Mouse (Mus musculus) bone marrow macrophage, adult 2 months (primary cell): ENCODE measurements at regions not wholly inside any gene's neighbourhood (a gene's known extent, or its start where the extent isn't known, plus 50 kb on each side); places are given as distances from the start of the nearest gene placed in this dataset.

Experiments used
- CTCF ChIP-seq: IDR thresholded peaks from 2 replicates; pipeline ENCODE4 v1.5.1; 2012; ENCODE audit warnings: low read depth, mild to moderate bottlenecking, low read length, moderate library complexity
- POLR2A ChIP-seq: IDR thresholded peaks from 2 replicates; pipeline ENCODE4 v1.6.1; 2012; ENCODE audit warnings: mild to moderate bottlenecking, low read depth, low read length, borderline replicate concordance

GRCm38 (mm10) chr15:11607489-11607888 is 208.0 kb upstream of the Tars start:
- TF ChIP-seq CTCF (no peak), POLR2A (no peak)
